Mouse (Mus musculus): ENCODE results near the gene Aldh16a1. TPM values are rescaled to one million over a fixed set of nuclear protein-coding genes. Genes with fewer than 3 reads are reported as not detected.
"Not testable (repeated sequence)": the region's sequence is repeated elsewhere in the genome, so short reads cannot be mapped to it uniquely, and the experiment has no call there.

Gene Aldh16a1
- polyA plus RNA-seq, 1 experiment from 2014 or later: 88.6 TPM

DNA sequence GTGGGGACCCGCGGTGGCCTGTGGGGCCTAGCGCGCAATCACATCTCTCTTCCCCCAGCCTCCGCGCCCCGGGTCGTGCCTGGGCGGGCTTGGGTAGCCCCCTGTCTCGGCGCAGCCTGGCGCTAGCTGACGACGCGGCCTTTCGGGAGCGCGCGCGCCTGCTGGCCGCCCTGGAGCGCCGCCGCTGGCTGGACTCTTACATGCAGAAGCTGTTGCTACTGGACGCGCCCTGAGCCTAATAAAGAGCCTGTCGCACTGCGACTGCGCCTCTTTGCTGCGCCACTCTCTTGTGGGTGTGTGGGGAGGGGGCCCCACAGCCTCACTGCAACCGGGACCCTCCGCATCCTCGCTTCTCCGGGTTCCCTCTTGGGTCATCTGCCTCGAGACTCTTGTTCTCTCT lies 27.2 kb upstream of the Aldh16a1 start:
- no peak; the same call in 1 of the 2 replicates for ATAC-seq (ENCODE audit: low FRiP score, low TSS enrichment)
- peak overlapping the region; percentile 53; the same call in 1 of the 2 replicates for H3K4me2 ChIP-seq (replicated peaks; ENCODE audit: low read depth, low read length)
- peak overlapping the region; percentile 15; the same call in 1 of the 2 replicates for H3K4me3 ChIP-seq (ENCODE audit: low read length)
- no peak overlapping the region for H3K27ac ChIP-seq (ENCODE audit: low read length)
- H3K9ac ChIP-seq (replicated peaks; ENCODE audit: low read length): no peak overlapping the region
- peaks cover 14% of the 10 kb centered on the region for H3K4me1 ChIP-seq (ENCODE audit: insufficient read depth, low read length)
- 4% methylated on average over 33 of the region's 35 CpGs for WGBS
- H3K9me3 ChIP-seq (ENCODE audit: low read length): no peaks in the 10 kb centered on the region
- no peaks in the 10 kb centered on the region for H3K36me3 ChIP-seq (ENCODE audit: insufficient read depth, low read length)
- peaks cover 92% of the 10 kb centered on the region for H3K27me3 ChIP-seq (ENCODE audit: insufficient read depth, low read length)

DNA sequence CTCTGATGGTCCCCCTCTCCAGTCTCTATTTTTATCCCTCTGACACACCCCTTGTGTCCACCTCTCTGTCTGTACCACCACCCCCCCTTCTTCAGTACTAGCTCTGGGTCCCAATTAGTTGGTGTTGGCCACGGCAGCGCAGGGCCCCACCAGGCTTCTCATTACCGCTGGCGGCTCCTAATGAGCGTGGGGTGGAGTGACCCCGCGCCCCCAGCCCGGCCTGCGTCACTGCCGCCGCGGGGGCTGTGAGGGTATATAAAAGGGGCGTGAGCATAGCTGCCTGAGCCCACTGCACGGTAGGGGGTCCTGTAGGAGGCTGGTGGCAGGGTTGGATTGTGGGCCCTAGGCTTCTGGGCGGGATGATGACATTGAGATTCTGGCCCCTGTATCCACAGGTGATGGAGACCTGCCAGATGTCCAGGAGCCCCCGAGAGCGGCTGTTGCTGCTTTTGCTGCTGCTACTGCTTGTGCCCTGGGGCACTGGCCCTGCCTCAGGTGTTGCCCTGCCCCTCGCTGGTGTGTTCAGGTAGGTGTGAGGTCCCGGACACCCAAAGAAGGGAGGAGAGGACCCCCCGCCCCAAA lies 26.6 kb upstream of the Aldh16a1 start, which contains the start of gene Pth2:
Gene Pth2, plus strand, starts transcription at position 100 of the 582 bp plus-strand sequence.
- H3K36me3 ChIP-seq (ENCODE audit: insufficient read depth, low read length): no peaks in the 10 kb centered on the region
- no peak within 1 kb of the TSS for H3K9ac ChIP-seq (replicated peaks; ENCODE audit: low read length)
- peaks cover 20% of the 10 kb centered on the region for H3K4me1 ChIP-seq (ENCODE audit: insufficient read depth, low read length)
- H3K27ac ChIP-seq (ENCODE audit: low read length): no peak within 1 kb of the TSS
- no peak for ATAC-seq (ENCODE audit: low FRiP score, low TSS enrichment)
- 13% methylated on average over 19 of the region's 20 CpGs for WGBS
- peaks cover 96% of the 10 kb centered on the region for H3K27me3 ChIP-seq (ENCODE audit: insufficient read depth, low read length)
- peak within 1 kb of the TSS; percentile 53; the same call in 1 of the 2 replicates for H3K4me2 ChIP-seq (replicated peaks; ENCODE audit: low read depth, low read length)
- H3K4me3 ChIP-seq (ENCODE audit: low read length): peak within 1 kb of the TSS; percentile 15; the same call in 1 of the 2 replicates
- H3K9me3 ChIP-seq (ENCODE audit: low read length): no peaks in the 10 kb centered on the region

GRCm38 (mm10) chr7:45179469-45179868 lies 25.1 kb upstream of the Aldh16a1 start, which contains the start of gene Gfy:
Gene Gfy, minus strand, starts transcription at chr7:45179569.
- no peak within 1 kb of the TSS for H3K27ac ChIP-seq (ENCODE audit: low read length)
- no peak within 1 kb of the TSS for H3K9ac ChIP-seq (replicated peaks; ENCODE audit: low read length)
- no peak within 1 kb of the TSS for H3K4me3 ChIP-seq (ENCODE audit: low read length)
- no peak for ATAC-seq (ENCODE audit: low FRiP score, low TSS enrichment)
- no peak within 1 kb of the TSS for H3K4me2 ChIP-seq (replicated peaks; ENCODE audit: low read depth, low read length)
- no peaks in the 10 kb centered on the region for H3K9me3 ChIP-seq (ENCODE audit: low read length)
- peaks cover 27% of the 10 kb centered on the region for H3K4me1 ChIP-seq (ENCODE audit: insufficient read depth, low read length)
- H3K27me3 ChIP-seq (ENCODE audit: insufficient read depth, low read length): peaks cover 99% of the 10 kb centered on the region
- no peaks in the 10 kb centered on the region for H3K36me3 ChIP-seq (ENCODE audit: insufficient read depth, low read length)
- 36% methylated on average over 7 of the region's 7 CpGs for WGBS

GRCm38 (mm10) chr7:45178550-45178949 lies 24.2 kb upstream of the Aldh16a1 start:
- peaks cover 27% of the 10 kb centered on the region for H3K4me1 ChIP-seq (ENCODE audit: insufficient read depth, low read length)
- ATAC-seq (ENCODE audit: low FRiP score, low TSS enrichment): no peak
- WGBS: 23% methylated on average over 7 of the region's 7 CpGs
- H3K9ac ChIP-seq (replicated peaks; ENCODE audit: low read length): no peak overlapping the region
- no peaks in the 10 kb centered on the region for H3K36me3 ChIP-seq (ENCODE audit: insufficient read depth, low read length)
- H3K4me3 ChIP-seq (ENCODE audit: low read length): no peak overlapping the region
- no peak overlapping the region for H3K4me2 ChIP-seq (replicated peaks; ENCODE audit: low read depth, low read length)
- no peaks in the 10 kb centered on the region for H3K9me3 ChIP-seq (ENCODE audit: low read length)
- H3K27ac ChIP-seq (ENCODE audit: low read length): no peak overlapping the region
- H3K27me3 ChIP-seq (ENCODE audit: insufficient read depth, low read length): peaks cover 97% of the 10 kb centered on the region

DNA sequence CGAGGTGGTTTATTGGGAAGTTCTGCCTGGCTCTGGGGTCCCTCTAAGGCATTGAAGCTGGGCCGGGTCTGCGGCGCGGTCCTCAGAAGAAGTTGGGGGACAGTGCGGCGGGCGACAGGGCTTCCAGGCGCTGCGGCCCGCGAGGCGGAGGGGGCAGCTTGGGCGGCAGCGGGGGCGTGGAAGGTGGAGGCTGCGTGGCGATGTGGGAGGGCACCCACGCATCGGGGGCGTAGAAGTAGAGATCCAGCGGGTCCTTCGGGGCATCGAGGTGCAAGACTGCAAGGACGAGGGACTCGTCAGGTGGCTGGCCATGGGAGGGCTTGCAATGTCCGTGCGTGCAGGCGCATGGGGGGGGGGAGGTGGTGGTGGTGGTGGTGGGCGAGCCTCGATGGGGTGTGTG lies 22.0 kb upstream of the Aldh16a1 start:
- Histone ChIP-seq H3K36me3 (ENCODE audit: insufficient read depth, low read length) (no peaks in the 10 kb centered on the region), H3K9ac (replicated peaks; ENCODE audit: low read length) (no peak overlapping the region), H3K27me3 (ENCODE audit: insufficient read depth, low read length) (peaks cover 86% of the 10 kb centered on the region), H3K4me1 (ENCODE audit: insufficient read depth, low read length) (peaks cover 14% of the 10 kb centered on the region), H3K9me3 (ENCODE audit: low read length) (no peaks in the 10 kb centered on the region), H3K4me2 (replicated peaks; ENCODE audit: low read depth, low read length) (peak overlapping the region; percentile 41), H3K4me3 (ENCODE audit: low read length) (peak overlapping the region; percentile 28), H3K27ac (ENCODE audit: low read length) (no peak overlapping the region)
- 1% methylated on average over 23 of the region's 31 CpGs for WGBS
- no peak for ATAC-seq (ENCODE audit: low FRiP score, low TSS enrichment)

DNA sequence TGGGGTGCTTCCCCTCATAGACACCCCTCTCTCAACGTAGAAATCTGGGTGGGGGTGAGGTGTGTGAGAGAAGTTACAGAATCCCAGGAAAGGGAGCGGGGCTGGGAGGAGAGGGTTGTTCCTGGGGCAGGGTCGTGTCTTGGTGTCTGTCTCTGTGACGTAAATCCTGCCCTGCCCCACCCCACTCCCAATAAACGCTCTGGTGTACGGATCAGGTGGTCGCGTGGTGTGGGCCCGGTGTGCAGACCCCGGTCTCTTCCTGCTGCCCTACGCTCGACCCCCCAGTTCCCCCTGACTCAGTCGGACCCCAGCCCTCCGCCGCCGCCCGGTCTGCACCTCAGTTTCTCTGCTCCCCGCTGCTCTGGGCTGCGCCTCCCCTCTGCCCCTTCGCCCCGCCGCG lies 21.5 kb upstream of the Aldh16a1 start:
- Histone ChIP-seq H3K27ac (ENCODE audit: low read length) (no peak overlapping the region), H3K4me2 (replicated peaks; ENCODE audit: low read depth, low read length) (peak overlapping the region; percentile 41), H3K9me3 (ENCODE audit: low read length) (no peaks in the 10 kb centered on the region), H3K27me3 (ENCODE audit: insufficient read depth, low read length) (peaks cover 82% of the 10 kb centered on the region), H3K9ac (replicated peaks; ENCODE audit: low read length) (no peak overlapping the region), H3K36me3 (ENCODE audit: insufficient read depth, low read length) (no peaks in the 10 kb centered on the region), H3K4me1 (ENCODE audit: insufficient read depth, low read length) (peaks cover 14% of the 10 kb centered on the region; the same call in 1 of the 2 replicates), H3K4me3 (ENCODE audit: low read length) (peak overlapping the region; percentile 28)
- no peak for ATAC-seq (ENCODE audit: low FRiP score, low TSS enrichment)
- under 1% methylated on average over 23 of the region's 23 CpGs for WGBS

GRCm38 (mm10) chr7:45175398-45175797 lies 21.0 kb upstream of the Aldh16a1 start:
- H3K27ac ChIP-seq (ENCODE audit: low read length): no peak overlapping the region
- H3K4me2 ChIP-seq (replicated peaks; ENCODE audit: low read depth, low read length): no peak overlapping the region
- peaks cover 14% of the 10 kb centered on the region; the same call in 1 of the 2 replicates for H3K4me1 ChIP-seq (ENCODE audit: insufficient read depth, low read length)
- 3% methylated on average over 13 of the region's 13 CpGs for WGBS
- H3K4me3 ChIP-seq (ENCODE audit: low read length): no peak overlapping the region
- H3K36me3 ChIP-seq (ENCODE audit: insufficient read depth, low read length): no peaks in the 10 kb centered on the region
- no peak overlapping the region for H3K9ac ChIP-seq (replicated peaks; ENCODE audit: low read length)
- peaks cover 77% of the 10 kb centered on the region for H3K27me3 ChIP-seq (ENCODE audit: insufficient read depth, low read length)
- ATAC-seq (ENCODE audit: low FRiP score, low TSS enrichment): no peak
- peaks cover 1% of the 10 kb centered on the region for H3K9me3 ChIP-seq (ENCODE audit: low read length)

DNA sequence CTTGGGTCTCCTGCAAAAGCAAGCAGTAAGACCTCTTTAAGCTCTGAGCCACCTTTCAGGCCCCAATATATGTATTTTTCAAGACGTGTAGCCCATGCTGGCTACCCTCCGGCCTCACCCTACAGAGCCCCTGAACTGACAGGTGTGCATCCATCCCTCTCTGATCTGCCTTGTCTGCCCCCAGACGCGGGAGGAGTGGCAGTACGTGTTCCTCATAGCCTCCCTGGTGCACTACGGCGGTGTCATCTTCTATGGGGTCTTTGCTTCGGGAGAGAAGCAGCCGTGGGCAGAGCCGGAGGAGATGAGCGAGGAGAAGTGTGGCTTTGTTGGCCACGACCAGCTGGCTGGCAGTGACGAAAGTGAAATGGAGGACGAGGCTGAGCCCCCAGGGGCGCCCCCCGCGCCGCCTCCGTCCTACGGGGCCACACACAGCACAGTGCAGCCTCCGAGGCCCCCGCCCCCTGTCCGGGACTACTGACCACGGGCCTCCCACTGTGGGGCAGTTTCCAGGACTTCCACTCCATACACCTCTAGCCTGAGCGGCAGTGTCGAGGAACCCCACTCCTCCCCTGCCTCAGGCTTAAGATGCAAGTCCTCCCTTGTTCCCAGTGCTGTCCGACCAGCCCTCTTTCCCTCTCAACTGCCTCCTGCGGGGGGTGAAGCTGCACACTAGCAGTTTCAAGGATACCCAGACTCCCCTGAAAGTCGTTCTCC lies 20.3 kb upstream of the Aldh16a1 start:
- ATAC-seq (ENCODE audit: low FRiP score, low TSS enrichment): peak; percentile 43; the same call in 1 of the 2 replicates
- 3% methylated on average over 29 of the region's 29 CpGs for WGBS
- Histone ChIP-seq H3K9ac (replicated peaks; ENCODE audit: low read length) (no peak overlapping the region; the same call in 1 of the 2 replicates), H3K4me1 (ENCODE audit: insufficient read depth, low read length) (peaks cover 14% of the 10 kb centered on the region; the same call in 1 of the 2 replicates), H3K36me3 (ENCODE audit: insufficient read depth, low read length) (no peaks in the 10 kb centered on the region), H3K27ac (ENCODE audit: low read length) (no peak overlapping the region), H3K4me2 (replicated peaks; ENCODE audit: low read depth, low read length) (peak overlapping the region; percentile 33; the same call in 1 of the 2 replicates), H3K27me3 (ENCODE audit: insufficient read depth, low read length) (peaks cover 70% of the 10 kb centered on the region), H3K9me3 (ENCODE audit: low read length) (peaks cover 8% of the 10 kb centered on the region), H3K4me3 (ENCODE audit: low read length) (no peak overlapping the region)

- WGBS: 73% methylated on average over 1 of the region's 1 CpGs
- H3K27ac ChIP-seq (ENCODE audit: low read length); ATAC-seq (ENCODE audit: low FRiP score, low TSS enrichment); H3K9ac ChIP-seq (replicated peaks; ENCODE audit: low read length); H3K4me3 ChIP-seq (ENCODE audit: low read length); H3K4me2 ChIP-seq (replicated peaks; ENCODE audit: low read depth, low read length); H3K36me3 ChIP-seq (ENCODE audit: insufficient read depth, low read length): not testable (repeated sequence)
- H3K9me3 ChIP-seq (ENCODE audit: low read length): peaks cover 17% of the 10 kb centered on the region
- peaks cover 69% of the 10 kb centered on the region for H3K27me3 ChIP-seq (ENCODE audit: insufficient read depth, low read length)
- peaks cover 14% of the 10 kb centered on the region; the same call in 1 of the 2 replicates for H3K4me1 ChIP-seq (ENCODE audit: insufficient read depth, low read length)
Observed at GRCm38 (mm10) chr7:45173772-45174171, 19.4 kb upstream of the Aldh16a1 start.

GRCm38 (mm10) chr7:45172974-45173373 lies 18.6 kb upstream of the Aldh16a1 start:
- H3K36me3 ChIP-seq (ENCODE audit: insufficient read depth, low read length): no peaks in the 10 kb centered on the region
- H3K4me2 ChIP-seq (replicated peaks; ENCODE audit: low read depth, low read length): no peak overlapping the region
- peaks cover 19% of the 10 kb centered on the region for H3K9me3 ChIP-seq (ENCODE audit: low read length)
- peaks cover 14% of the 10 kb centered on the region; the same call in 1 of the 2 replicates for H3K4me1 ChIP-seq (ENCODE audit: insufficient read depth, low read length)
- H3K9ac ChIP-seq (replicated peaks; ENCODE audit: low read length): no peak overlapping the region
- no peak for ATAC-seq (ENCODE audit: low FRiP score, low TSS enrichment)
- WGBS: 56% methylated on average over 7 of the region's 7 CpGs
- no peak overlapping the region for H3K4me3 ChIP-seq (ENCODE audit: low read length)
- H3K27me3 ChIP-seq (ENCODE audit: insufficient read depth, low read length): peaks cover 69% of the 10 kb centered on the region
- no peak overlapping the region for H3K27ac ChIP-seq (ENCODE audit: low read length)

All from kidney, embryonic 16.5 days (tissue).